Mouse (Mus musculus) heart, postnatal 0 days (tissue): ENCODE results near the gene Hexim2.

Experiments
- CTCF ChIP-seq: IDR thresholded peaks from 2 replicates; pipeline ENCODE4 v1.5.1; 2016; ENCODE audit warnings: antibody characterized with exemption, control low read depth, low read depth
- EP300 ChIP-seq: IDR thresholded peaks from 2 replicates; pipeline ENCODE4 v1.6.1; 2016; ENCODE audit warnings: antibody characterized with exemption, low read depth

DNA sequence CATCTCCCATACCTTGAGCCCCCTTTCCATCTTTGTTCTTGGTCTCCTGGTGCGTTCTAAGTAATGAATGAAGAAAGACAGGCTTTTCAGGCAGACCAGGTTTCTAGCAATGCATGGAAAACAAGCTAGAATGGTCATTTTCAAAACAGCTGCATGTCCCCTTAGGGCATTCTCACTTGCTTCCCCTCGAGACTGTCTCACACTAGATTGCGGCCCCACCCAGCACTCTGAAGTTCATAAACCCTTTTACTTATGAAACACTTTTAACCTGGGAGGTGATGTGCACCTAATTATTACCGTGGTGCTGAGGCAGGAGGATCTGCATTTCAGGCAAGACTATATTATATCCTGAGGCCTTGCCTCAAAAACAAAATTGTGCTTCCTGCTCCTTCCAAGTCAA is 18.5 kb upstream of the Hexim2 start:
- TF ChIP-seq CTCF = no peak
- TF ChIP-seq EP300 = no peak
